Mouse (Mus musculus) macrophage (primary cell): Measurements from ENCODE around the gene Ssc5d. TPM values are rescaled to one million over a fixed set of nuclear protein-coding genes. Genes with fewer than 3 reads are reported as not detected.

ENCODE experiments used
- H3K27ac ChIP-seq: fragments of 350-480 bp; formaldehyde crosslinking; 2 replicates; pipeline ENCODE4 v1.9.0; 2021
- H3K36me3 ChIP-seq: fragments of 350-480 bp; formaldehyde crosslinking; 2 replicates; pipeline ENCODE4 v1.9.0; 2021; ENCODE audit errors: inconsistent target
- H3K4me3 ChIP-seq: fragments of 350-480 bp; formaldehyde crosslinking; 2 replicates; pipeline ENCODE4 v1.9.0; 2021; ENCODE audit errors: inconsistent target
- H3K79me2 ChIP-seq: fragments of 350-480 bp; formaldehyde crosslinking; 2 replicates; pipeline ENCODE4 v1.9.0; 2021; ENCODE audit errors: inconsistent target
- WGBS: methylation state at CpG from one replicate; pipeline ENCODE4 v1.1.7; 2026; ENCODE audit warnings: inconsistent platforms; ENCODE audit not compliant: missing documents; 5-methylcytosine and 5-hydroxymethylcytosine counted together
- polyA plus RNA-seq: library from polyadenylated mRNA; stranded (reverse); fragments of 250-400 nt; gene quantifications from 3 replicates; pipeline ENCODE4 v1.2.4, GENCODE M21; 2018; ENCODE audit warnings: inconsistent platforms

Gene Ssc5d
- polyA plus RNA-seq, 1 experiment from 2014 or later: 0.33 TPM

DNA sequence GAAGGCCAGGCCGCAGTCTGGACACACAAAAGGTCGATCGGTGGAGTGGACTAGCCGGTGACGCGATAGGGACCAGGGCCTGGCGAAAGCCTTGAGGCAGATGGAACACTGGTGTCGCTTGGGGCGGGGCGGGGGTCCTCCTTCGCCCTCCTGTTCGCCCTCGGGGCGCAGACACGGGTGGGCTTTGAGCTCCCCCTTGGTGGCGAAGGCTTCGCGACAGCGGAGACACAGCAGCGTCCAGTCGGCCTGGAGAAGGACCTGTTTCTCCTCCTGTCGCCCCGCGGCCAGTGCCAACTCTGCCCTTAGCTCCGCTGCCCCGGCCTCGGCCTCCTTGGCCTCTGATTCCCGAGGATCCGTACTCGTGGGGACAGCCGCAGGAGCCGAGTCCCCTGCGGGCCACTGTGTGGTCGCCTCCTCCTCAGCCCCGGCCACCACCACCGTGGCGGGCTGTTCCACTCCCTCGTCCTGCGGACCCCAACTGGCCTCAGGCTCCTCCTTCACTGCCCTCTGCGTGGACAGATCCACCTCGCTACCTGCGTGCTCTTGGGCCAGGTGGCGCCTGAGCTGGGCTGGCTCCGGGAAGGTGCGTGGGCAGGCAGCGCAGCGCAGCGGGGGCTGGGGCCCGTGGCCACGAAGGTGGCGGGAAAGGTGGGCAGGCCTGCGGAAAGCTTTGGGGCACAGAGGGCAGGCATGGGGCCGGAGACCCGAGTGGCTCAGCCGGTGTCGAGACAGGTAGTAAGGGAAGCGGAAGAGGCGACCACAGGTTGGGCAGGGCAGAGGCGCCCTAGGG, 68.6 kb downstream of the Ssc5d start:
- WGBS: 93% methylated on average over 56 of the region's 59 CpGs
- Histone ChIP-seq H3K79me2 (no peaks in the 10 kb centered on the region), H3K4me3 (no peak overlapping the region), H3K27ac (no peak overlapping the region), H3K36me3 (no peaks in the 10 kb centered on the region)

Other genes starting within 250 kb of the Ssc5d start
- gene Hspbp1, start 240.7 kb upstream of the Ssc5d start, polyA plus RNA-seq: 13.6 to 44.2 TPM (median 27.9 TPM) in 3 replicates
- 0.07 TPM in 1 of 3 replicates, not detected in the others for gene Brsk1, start 235.2 kb upstream of the Ssc5d start, polyA plus RNA-seq
- 1.2 to 4.1 TPM (median 2.5 TPM) in 3 replicates for gene Tmem150b, start 200.5 kb upstream of the Ssc5d start, polyA plus RNA-seq
- 13.0 to 41.3 TPM (median 19.4 TPM) in 3 replicates for gene Kmt5c, start 185.7 kb upstream of the Ssc5d start, polyA plus RNA-seq
- 1.3 TPM in 1 of 3 replicates, not detected in the others for gene Cox6b2, start 172.7 kb upstream of the Ssc5d start, polyA plus RNA-seq
- gene Fam71e2, start 154.5 kb upstream of the Ssc5d start, polyA plus RNA-seq: not detected in 3 replicates
- gene Il11, start 142.9 kb upstream of the Ssc5d start, polyA plus RNA-seq: not detected in 3 replicates
- not detected in 3 replicates for gene Tmem190, start 142.8 kb upstream of the Ssc5d start, polyA plus RNA-seq
- 0.67 to 1.6 TPM (median 0.70 TPM) in 3 replicates for gene Tmem238, start 136.1 kb upstream of the Ssc5d start, polyA plus RNA-seq
- 395 to 534 TPM (median 483 TPM) in 3 replicates for gene Rpl28, start 132.9 kb upstream of the Ssc5d start, polyA plus RNA-seq
- gene Ube2s, start 113.2 kb upstream of the Ssc5d start, polyA plus RNA-seq: 69.0 to 174 TPM (median 124 TPM) in 3 replicates
- gene Shisa7, start 81.1 kb upstream of the Ssc5d start, polyA plus RNA-seq: not detected in 3 replicates
- 6.2 to 11.2 TPM (median 10.2 TPM) in 3 replicates for gene Isoc2b, start 55.5 kb upstream of the Ssc5d start, polyA plus RNA-seq
- 9.6 to 13.3 TPM (median 13.0 TPM) in 3 replicates for gene Isoc2a, start 48.6 kb upstream of the Ssc5d start, polyA plus RNA-seq
- not detected in 3 replicates for gene Gm36210, start 19.3 kb upstream of the Ssc5d start, polyA plus RNA-seq
- 3.1 to 5.6 TPM (median 4.4 TPM) in 3 replicates for gene Zfp628, start 10.6 kb upstream of the Ssc5d start, polyA plus RNA-seq
- gene Nat14, start 3.8 kb upstream of the Ssc5d start, polyA plus RNA-seq: 0.15 to 1.1 TPM (median 0.17 TPM) in 3 replicates
- gene Sbk2, start 38.6 kb downstream of the Ssc5d start, polyA plus RNA-seq: 0.36 to 1.8 TPM (median 1.1 TPM) in 3 replicates
- gene Sbk3, start 45.4 kb downstream of the Ssc5d start, polyA plus RNA-seq: not detected in 3 replicates
- gene Zfp579, start 70.4 kb downstream of the Ssc5d start, polyA plus RNA-seq: 4.3 to 9.9 TPM (median 7.3 TPM) in 3 replicates
- 13.7 to 24.6 TPM (median 14.3 TPM) in 3 replicates for gene Zfp524, start 88.6 kb downstream of the Ssc5d start, polyA plus RNA-seq
- 16.5 to 21.5 TPM (median 18.2 TPM) in 3 replicates for gene Fiz1, start 88.9 kb downstream of the Ssc5d start, polyA plus RNA-seq
- not detected in 3 replicates for gene Gm44973, start 89.7 kb downstream of the Ssc5d start, polyA plus RNA-seq
- gene Zfp865, start 94.6 kb downstream of the Ssc5d start, polyA plus RNA-seq: 11.9 to 13.8 TPM (median 12.4 TPM) in 3 replicates
- gene Ccdc106, start 94.8 kb downstream of the Ssc5d start, polyA plus RNA-seq: 0.28 to 1.1 TPM (median 0.37 TPM) in 3 replicates
- 0.25 to 0.76 TPM in 2 of 3 replicates, not detected in the other for gene 4632433K11Rik, start 108.3 kb downstream of the Ssc5d start, polyA plus RNA-seq
- gene Zfp784, start 112.7 kb downstream of the Ssc5d start, polyA plus RNA-seq: 1.8 to 2.2 TPM (median 1.8 TPM) in 3 replicates
- gene Zfp580, start 125.8 kb downstream of the Ssc5d start, polyA plus RNA-seq: 2.0 TPM in 3 replicates
- gene U2af2, start 136.4 kb downstream of the Ssc5d start, polyA plus RNA-seq: 93.4 to 180 TPM (median 101 TPM) in 3 replicates
- gene Epn1, start 154.4 kb downstream of the Ssc5d start, polyA plus RNA-seq: 84.6 to 130 TPM (median 119 TPM) in 3 replicates
- gene Rfpl4, start 191.2 kb downstream of the Ssc5d start, polyA plus RNA-seq: not detected in 3 replicates
- gene Rasl2-9, start 200.2 kb downstream of the Ssc5d start, polyA plus RNA-seq: 0.32 to 1.4 TPM (median 0.40 TPM) in 3 replicates
- gene Vmn1r55, start 223.9 kb downstream of the Ssc5d start, polyA plus RNA-seq: not detected in 3 replicates